Mouse (Mus musculus) spleen, adult 2 months (tissue): ENCODE data around the gene Sult1d1. TPM values are rescaled to one million over a fixed set of nuclear protein-coding genes. Genes with fewer than 3 reads are reported as not detected.

Experiments used
- DNase-seq, 2 experiments: peaks; one replicate each; pipeline versions ENCODE4 v3.0.0 to v3.0.0-alpha.2; 2012 to 2021; ENCODE audit warnings: low spot score in 2 of 2, low read depth in 1 of 2
- H3K27ac ChIP-seq: fragments of 200-500 bp; 2 replicates; pipeline ENCODE4 v1.5.1; 2012; ENCODE audit warnings: low read length, inconsistent platforms; ENCODE audit not compliant: insufficient read depth
- H3K27me3 ChIP-seq: fragments of 200-500 bp; 2 replicates; pipeline ENCODE4 v1.6.1; 2012; ENCODE audit warnings: mild to moderate bottlenecking, moderate library complexity, low read length, inconsistent platforms; ENCODE audit not compliant: control insufficient read depth, insufficient read depth
- H3K36me3 ChIP-seq: fragments of 200-500 bp; 2 replicates; pipeline ENCODE4 v1.6.1; 2012; ENCODE audit warnings: mild to moderate bottlenecking, low read length, inconsistent platforms; ENCODE audit not compliant: control insufficient read depth, insufficient read depth
- H3K4me1 ChIP-seq: fragments of 200-500 bp; 2 replicates; pipeline ENCODE4 v1.6.1; 2011; ENCODE audit warnings: inconsistent platforms; ENCODE audit not compliant: control insufficient read depth, insufficient read depth, insufficient read length
- H3K4me3 ChIP-seq: fragments of 200-500 bp; 2 replicates; pipeline ENCODE4 v1.5.1; 2011; ENCODE audit warnings: mild to moderate bottlenecking, inconsistent platforms; ENCODE audit not compliant: insufficient read depth, insufficient read length; ENCODE audit errors: extremely low read depth
- CTCF ChIP-seq: fragments of 200-500 bp; IDR thresholded peaks from 2 replicates; pipeline ENCODE4 v1.5.1; 2011; ENCODE audit warnings: mild to moderate bottlenecking, inconsistent platforms; ENCODE audit not compliant: insufficient read depth, insufficient read length, insufficient replicate concordance; ENCODE audit errors: extremely low read depth
- POLR2A ChIP-seq: fragments of 200-500 bp; IDR thresholded peaks from 2 replicates; pipeline ENCODE4 v1.6.1; 2011; ENCODE audit warnings: low read depth, low read length, inconsistent platforms
- WGBS: fragments of 180-500 bp; shearing (Covaris S2); methylation state at CpG from one replicate; pipeline ENCODE4 v1.1.7; 2018; 5-methylcytosine and 5-hydroxymethylcytosine counted together
- polyA plus RNA-seq: library from polyadenylated mRNA; depleted of rRNA; stranded (reverse); fragments of >200 nt; gene quantifications from 2 replicates; pipeline ENCODE4 v1.2.3, GENCODE M21; 2012

Sult1d1 gene
- polyA plus RNA-seq, 1 experiment, result not detected

GRCm38 (mm10) chr5:87580389-87580788 is 11.6 kb upstream of the Sult1d1 start:
- TF ChIP-seq POLR2A (no peak), CTCF (no peak)
- WGBS, result 60% methylated on average over 1 of the region's 1 CpGs
- no peaks in the 10 kb centered on the region for H3K4me1 ChIP-seq
- no peaks in the 10 kb centered on the region for H3K36me3 ChIP-seq
- H3K27ac ChIP-seq, result no peak overlapping the region
- H3K27me3 ChIP-seq, result no peaks in the 10 kb centered on the region
- H3K4me3 ChIP-seq, result no peak overlapping the region
- DNase-seq, result no peak

GRCm38 (mm10) chr5:87574174-87574573 is 5.3 kb upstream of the Sult1d1 start:
- H3K4me3 ChIP-seq, result no peak overlapping the region
- no peak for TF ChIP-seq CTCF
- no peak for TF ChIP-seq POLR2A
- no peak for DNase-seq
- no peaks in the 10 kb centered on the region for H3K27me3 ChIP-seq
- H3K27ac ChIP-seq, result no peak overlapping the region
- WGBS, result 84% methylated on average over 1 of the region's 1 CpGs
- no peaks in the 10 kb centered on the region for H3K4me1 ChIP-seq
- H3K36me3 ChIP-seq, result no peaks in the 10 kb centered on the region

DNA sequence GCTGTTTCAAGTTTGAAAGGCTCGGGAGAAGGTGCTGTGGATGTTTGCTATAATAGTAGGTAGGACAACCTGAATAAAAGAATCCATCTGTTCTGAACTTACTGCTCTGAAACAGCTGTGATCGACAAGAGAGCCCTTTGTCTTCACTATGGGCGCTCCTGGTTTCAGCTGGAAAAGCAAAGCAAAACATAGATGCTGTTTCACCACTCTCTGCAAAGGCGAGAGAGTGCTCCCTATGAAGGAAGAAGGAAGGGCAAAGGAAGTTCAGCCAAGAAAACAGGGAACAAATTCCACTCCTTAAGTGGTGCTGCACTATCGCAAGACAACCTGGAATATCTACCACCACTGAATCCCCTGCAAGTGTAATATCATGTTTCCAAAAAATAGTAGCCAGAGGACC is 4.7 kb upstream of the Sult1d1 start:
- no peak overlapping the region for H3K27ac ChIP-seq

DNA sequence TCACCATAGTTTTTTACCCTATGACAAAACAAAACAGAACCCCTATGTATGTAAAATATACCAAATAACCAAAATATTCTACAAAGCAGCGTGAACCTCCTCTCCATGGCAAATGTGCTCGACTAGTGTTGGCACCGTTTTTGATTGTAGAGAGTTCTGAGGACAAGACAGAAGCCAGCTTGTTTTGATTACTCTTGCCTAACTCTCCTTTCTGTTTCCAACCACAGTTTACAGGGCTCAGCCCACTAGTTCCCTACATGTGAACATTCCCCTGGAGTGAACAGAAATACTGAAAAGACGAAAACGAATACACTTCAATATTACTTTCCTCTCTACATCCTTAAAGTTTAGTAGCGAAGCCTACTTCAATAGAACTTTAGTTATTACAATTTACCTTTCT is 4.0 kb upstream of the Sult1d1 start:
- WGBS, result 83% methylated on average over 6 of the region's 6 CpGs
- no peak overlapping the region for H3K27ac ChIP-seq

More for the DNA sequence above, 4.7 kb upstream of the Sult1d1 start:
- no peak overlapping the region for H3K4me3 ChIP-seq
- DNase-seq, result no peak
- H3K4me1 ChIP-seq, result no peaks in the 10 kb centered on the region
- WGBS, result 77% methylated on average over 5 of the region's 5 CpGs
- no peak for TF ChIP-seq CTCF
- H3K36me3 ChIP-seq, result no peaks in the 10 kb centered on the region
- no peaks in the 10 kb centered on the region for H3K27me3 ChIP-seq

DNA sequence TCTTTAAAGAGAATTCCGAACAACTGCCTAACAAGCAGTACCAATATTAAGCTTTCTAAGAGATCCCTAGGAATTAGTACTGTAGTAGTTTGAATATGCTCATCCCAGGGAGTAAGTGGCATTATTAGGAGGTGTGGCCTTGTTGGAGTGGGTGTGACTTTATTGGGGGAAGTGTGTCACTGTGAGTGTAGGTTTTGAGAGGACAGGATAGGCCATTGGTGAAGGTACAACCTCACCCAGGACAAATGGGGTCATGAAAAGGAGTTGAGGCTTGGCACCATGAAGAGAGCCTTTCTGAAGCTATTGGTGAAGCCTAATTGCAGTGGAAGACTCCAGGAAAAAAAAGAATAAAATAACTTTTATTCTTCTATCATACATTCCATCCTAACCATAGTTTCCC is 1.5 kb downstream of the Sult1d1 start:
- H3K4me3 ChIP-seq, result no peak overlapping the region
- TF ChIP-seq CTCF, result no peak
- TF ChIP-seq POLR2A, result no peak
- H3K27me3 ChIP-seq, result no peaks in the 10 kb centered on the region
- no peaks in the 10 kb centered on the region for H3K4me1 ChIP-seq
- no peak overlapping the region for H3K27ac ChIP-seq
- WGBS, result 95% methylated on average over 1 of the region's 1 CpGs
- DNase-seq, result no peak
- H3K36me3 ChIP-seq, result no peaks in the 10 kb centered on the region

More for the DNA sequence above, 4.0 kb upstream of the Sult1d1 start:
- Histone ChIP-seq H3K27me3 (no peaks in the 10 kb centered on the region), H3K36me3 (no peaks in the 10 kb centered on the region), H3K4me1 (no peaks in the 10 kb centered on the region), H3K4me3 (no peak overlapping the region)
- TF ChIP-seq CTCF, result no peak
- TF ChIP-seq POLR2A, result no peak
- no peak for DNase-seq

DNA sequence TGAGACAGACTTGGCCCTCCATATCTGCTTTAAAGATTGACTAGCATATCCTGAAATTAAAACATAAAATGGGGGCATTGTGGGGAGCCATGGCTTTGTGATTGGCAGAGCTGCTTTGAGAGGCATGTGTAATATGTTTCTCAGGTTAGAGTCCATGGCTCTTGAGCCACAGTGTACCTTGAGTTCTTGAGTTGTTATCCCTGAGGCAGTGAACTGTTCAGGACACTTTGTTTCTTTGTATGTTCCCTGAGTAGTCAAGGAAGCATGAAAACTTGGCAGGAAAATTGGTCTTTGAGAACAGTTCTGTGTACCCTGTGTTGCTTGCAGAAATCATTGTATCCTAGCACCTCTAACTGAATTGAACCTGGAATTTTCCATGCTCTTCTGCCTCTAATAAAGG is 5.9 kb downstream of the Sult1d1 start:
- no peak for DNase-seq

GRCm38 (mm10) chr5:87562526-87562925 is 6.3 kb downstream of the Sult1d1 start:
- Histone ChIP-seq H3K36me3 (no peaks in the 10 kb centered on the region), H3K4me3 (no peak overlapping the region), H3K4me1 (no peaks in the 10 kb centered on the region), H3K27ac (no peak overlapping the region), H3K27me3 (no peaks in the 10 kb centered on the region)
- 85% methylated on average over 4 of the region's 4 CpGs for WGBS
- no peak for DNase-seq
- TF ChIP-seq CTCF, result no peak
- TF ChIP-seq POLR2A, result no peak

More for the DNA sequence above, 5.9 kb downstream of the Sult1d1 start:
- no peaks in the 10 kb centered on the region for H3K36me3 ChIP-seq
- no peak for TF ChIP-seq CTCF
- TF ChIP-seq POLR2A, result no peak
- H3K4me1 ChIP-seq, result no peaks in the 10 kb centered on the region
- no peaks in the 10 kb centered on the region for H3K27me3 ChIP-seq
- H3K4me3 ChIP-seq, result no peak overlapping the region
- no peak overlapping the region for H3K27ac ChIP-seq
